Mouse (Mus musculus): Measurements from ENCODE around the gene Dpf2.
A peak's percentile ranks its signal among the peaks of the same experiment; 100 is the strongest.

Gene Dpf2

GRCm38 (mm10) chr19:5862335-5863085 is 50.3 kb downstream of the Dpf2 start:
- DNase-seq, result peak; percentile 45 to 64

GRCm38 (mm10) chr19:5856604-5857003 is 56.2 kb downstream of the Dpf2 start:
- DNase-seq, result no peak

- DNase-seq, result no peak
Observed at GRCm38 (mm10) chr19:5852035-5852722, 60.6 kb downstream of the Dpf2 start.

DNA sequence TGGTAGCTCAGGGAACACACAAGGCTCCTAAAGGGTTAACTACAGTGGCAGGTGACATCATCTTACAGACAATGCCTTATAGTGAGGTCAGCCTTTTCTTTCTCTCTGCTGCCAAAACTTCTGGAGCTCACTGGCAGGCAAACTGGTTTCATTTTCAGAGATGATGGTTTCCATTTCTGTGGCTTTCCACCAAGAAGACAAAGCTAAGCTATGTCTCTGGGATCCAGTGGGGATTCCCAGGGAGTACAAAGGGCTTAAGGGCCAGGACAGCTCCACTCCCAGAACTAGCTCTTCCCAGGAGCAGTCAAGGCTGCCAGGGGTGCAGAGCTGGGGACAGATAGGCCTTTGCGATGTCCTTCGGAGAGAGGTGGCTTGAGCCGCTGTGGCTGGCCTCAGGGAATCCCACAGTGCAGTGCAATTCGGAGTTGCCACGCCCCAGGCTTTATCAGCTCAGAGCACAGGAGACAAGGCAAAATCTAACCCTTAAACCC is 61.3 kb downstream of the Dpf2 start:
- DNase-seq, result no peak

- no peak for DNase-seq
Observed at GRCm38 (mm10) chr19:5850860-5851259, 62.0 kb downstream of the Dpf2 start.

GRCm38 (mm10) chr19:5849843-5850527 is 62.8 kb downstream of the Dpf2 start:
- peak; percentile 96 to 97 for DNase-seq

GRCm38 (mm10) chr19:5848826-5849672 is 63.8 kb downstream of the Dpf2 start:
- DNase-seq, result peak; percentile 68 to 70

GRCm38 (mm10) chr19:5848032-5848825 is 64.6 kb downstream of the Dpf2 start:
- DNase-seq, result peak; percentile 78 to 83

- DNase-seq, result peak; percentile 56 to 66
Observed at GRCm38 (mm10) chr19:5847306-5847796, 65.5 kb downstream of the Dpf2 start.

- peak; percentile 86 to 90 for DNase-seq
Observed at GRCm38 (mm10) chr19:5846557-5847305, 66.1 kb downstream of the Dpf2 start.
